Mouse (Mus musculus) lung, postnatal 4 days (tissue): ENCODE results near the gene Sesn3.
"Not testable (repeated sequence)": the region's sequence is repeated elsewhere in the genome, so short reads cannot be mapped to it uniquely, and the experiment has no call there.

Source experiments
- DNase-seq, 2 experiments: peaks; one replicate each; pipeline ENCODE4 v3.0.0; 2021

Gene Sesn3

GRCm38 (mm10) chr9:14274986-14275720 is at the start of gene Sesn3:
Gene Sesn3 (plus strand): TSS chr9:14275067.
- DNase-seq, result peak; percentile 84 to 88

GRCm38 (mm10) chr9:14227086-14227485 is 47.8 kb upstream of the Sesn3 start:
- DNase-seq, result not testable (repeated sequence)

DNA sequence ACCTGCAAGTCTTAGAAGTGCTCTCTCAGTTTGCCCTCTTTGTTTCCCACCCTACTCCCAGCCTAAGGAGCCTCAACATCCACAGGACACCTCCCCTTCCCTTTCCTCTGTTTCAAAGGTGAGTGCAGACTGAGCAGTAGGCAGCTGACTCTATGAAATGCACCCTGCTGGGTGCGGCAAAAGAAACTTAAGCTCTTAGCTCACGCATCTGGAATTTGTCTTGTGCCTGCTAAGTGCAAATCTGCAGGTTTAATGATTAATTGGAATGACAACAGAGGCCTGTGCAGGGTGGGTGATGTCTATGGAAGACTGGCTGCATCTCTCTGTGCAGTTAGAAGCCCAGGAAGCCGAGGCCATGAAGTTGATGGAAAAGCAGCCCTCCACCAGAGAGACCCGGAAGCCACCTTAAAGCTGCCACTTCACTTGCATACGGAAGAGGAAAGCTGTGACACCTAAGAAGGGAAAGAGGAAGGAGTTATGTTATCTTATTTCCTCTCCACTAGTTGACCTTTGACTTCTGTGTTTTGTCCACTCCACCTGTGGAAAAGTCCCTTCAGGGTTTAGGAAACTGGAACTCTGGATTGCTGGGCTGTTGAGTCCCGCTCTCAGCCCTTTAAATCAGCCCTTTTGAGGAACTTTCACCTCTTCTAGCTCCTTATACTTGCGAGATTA is 41.0 kb upstream of the Sesn3 start:
- DNase-seq, result peak; percentile 16 to 42

DNA sequence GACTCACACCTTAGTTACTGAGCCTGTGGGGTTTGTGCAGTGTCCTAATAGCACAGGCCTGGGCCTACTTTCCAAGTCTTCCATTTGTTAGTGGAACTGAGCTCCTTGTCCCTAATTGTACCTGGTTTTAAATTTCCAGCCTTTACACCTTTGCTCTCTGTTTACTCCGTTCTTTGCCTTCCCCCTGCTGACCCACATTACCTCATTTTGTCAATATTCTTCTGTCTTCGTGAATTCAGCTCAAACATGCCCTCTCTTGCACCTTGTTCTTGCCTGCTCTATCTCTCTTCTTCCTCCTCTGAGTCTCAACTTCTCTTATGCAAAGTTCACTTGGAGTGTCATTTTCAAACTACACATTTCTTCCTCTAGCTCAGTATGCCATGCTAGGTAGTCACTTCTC is 39.6 kb upstream of the Sesn3 start:
- DNase-seq, result no peak

- DNase-seq, result not testable (repeated sequence)
These were observed 33.9 kb upstream of the Sesn3 start for GRCm38 (mm10) chr9:14241003-14241402.

DNA sequence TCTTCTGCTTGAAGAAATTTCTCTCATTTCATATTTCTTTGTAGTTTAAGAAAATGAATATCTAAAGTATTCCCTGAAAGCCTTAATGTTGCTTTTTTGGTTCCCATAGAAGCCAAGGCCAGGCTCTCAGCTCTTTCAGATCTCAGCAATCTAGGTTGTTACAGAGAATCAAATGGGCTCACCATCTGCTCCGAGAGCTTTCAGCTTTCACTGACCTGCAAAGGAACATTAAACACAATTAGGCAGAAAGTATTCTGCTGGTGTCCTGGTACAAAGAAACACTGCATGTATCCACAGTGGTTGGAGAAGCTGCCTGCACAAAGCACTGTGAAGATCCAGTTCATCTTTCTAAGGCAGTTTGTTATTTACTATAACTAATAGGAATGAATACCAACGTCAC is 32.6 kb upstream of the Sesn3 start:
- DNase-seq, result no peak

GRCm38 (mm10) chr9:14244528-14244927 is 30.3 kb upstream of the Sesn3 start:
- DNase-seq, result peak in 1 of 2 experiments; percentile 31

DNA sequence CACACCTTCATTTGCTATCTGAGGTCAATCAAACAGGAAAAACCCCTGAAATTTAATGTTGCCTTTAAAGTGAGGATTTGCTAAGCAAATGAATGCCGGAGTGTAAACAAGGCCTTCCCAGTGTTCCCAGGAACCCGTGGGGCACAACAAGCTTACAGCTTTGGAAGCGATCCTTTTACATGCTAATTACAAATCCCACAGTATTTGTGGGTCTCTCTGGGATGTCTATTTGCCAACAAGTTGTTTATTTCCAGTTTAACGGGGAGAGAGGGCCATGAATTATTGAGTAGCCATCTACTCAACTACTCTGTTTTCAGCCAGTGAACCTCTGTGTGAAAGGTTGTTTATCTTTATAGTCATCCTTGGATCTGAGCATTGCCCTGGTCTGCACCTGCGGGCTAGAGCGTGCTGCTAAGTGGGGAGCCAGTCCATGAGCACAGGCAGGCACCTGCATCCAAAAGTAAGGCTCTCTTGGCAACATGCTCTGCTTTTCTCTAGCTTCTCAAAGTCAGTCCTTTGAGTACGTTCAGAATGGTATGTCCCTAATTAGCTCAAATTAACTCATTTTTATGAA is 29.8 kb upstream of the Sesn3 start:
- no peak for DNase-seq

- DNase-seq, result peak; percentile 65 to 74
These were observed 28.7 kb upstream of the Sesn3 start for GRCm38 (mm10) chr9:14246016-14246799.

- no peak for DNase-seq
These were observed 27.2 kb upstream of the Sesn3 start for GRCm38 (mm10) chr9:14247480-14248208.

- no peak for DNase-seq
These were observed 26.7 kb upstream of the Sesn3 start for GRCm38 (mm10) chr9:14248209-14248596.

DNA sequence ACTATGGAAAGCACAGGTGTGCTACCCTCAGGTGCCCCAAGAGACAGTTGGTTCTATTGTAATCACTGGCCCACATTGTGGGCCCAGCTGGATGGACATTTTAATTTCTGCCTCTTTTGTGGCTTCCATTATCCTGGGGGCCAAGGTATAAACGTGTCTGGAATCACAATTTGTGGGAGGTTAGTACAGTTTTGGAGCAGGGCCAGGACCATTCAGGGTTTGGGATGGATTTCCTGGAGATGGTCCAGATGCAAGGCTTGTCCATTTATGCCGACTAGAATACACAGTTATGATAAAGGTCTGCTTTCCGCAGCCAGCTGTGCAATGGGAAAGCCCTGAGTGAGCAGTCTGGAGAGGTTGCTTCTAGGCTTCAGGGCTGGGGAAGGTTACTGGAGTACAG is 13.7 kb upstream of the Sesn3 start:
- DNase-seq, result no peak

GRCm38 (mm10) chr9:14262568-14262972 is 12.3 kb upstream of the Sesn3 start:
- DNase-seq, result no peak

GRCm38 (mm10) chr9:14266470-14266869 is 8.4 kb upstream of the Sesn3 start:
- DNase-seq, result no peak

- DNase-seq, result no peak
These were observed 6.3 kb upstream of the Sesn3 start for GRCm38 (mm10) chr9:14268578-14268977.

DNA sequence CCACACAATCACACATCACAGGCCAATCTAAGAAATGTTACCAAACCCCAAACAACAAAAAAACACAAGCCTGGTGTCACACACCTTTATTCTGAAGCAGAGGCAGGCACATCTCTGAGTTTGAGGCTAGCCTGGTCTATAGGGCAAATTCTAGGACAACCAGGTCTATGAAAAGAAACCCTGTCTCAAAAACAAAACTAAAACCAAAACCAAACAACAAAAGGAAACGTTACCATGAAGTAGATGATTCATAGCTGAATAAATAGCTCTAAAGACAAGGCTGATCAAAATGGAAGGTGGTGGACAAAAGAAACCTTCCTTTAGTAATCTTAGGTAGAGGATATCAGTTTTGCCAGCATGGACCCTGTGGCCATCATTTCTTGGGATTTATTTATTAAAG is 1.9 kb upstream of the Sesn3 start:
- no peak for DNase-seq

DNA sequence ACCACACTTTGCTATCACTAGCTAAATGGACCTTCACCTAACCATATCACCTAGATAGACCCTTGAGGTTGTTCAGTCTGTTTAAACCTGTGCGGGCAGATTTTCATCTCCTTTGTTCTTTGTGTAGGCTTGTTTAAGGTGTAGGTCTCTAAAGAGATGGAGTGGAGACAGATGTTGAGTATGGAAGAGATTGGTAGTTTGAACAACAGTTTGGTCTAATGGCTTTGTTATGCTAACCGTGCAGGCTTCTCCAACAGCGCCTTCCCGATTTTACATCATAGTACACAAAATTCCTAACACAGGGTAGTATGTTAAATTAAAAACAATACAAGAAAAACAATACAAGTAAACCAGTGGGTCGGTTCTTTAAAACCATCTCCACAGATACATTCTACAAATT is 281 bp upstream of the Sesn3 start:
- DNase-seq, result no peak

DNA sequence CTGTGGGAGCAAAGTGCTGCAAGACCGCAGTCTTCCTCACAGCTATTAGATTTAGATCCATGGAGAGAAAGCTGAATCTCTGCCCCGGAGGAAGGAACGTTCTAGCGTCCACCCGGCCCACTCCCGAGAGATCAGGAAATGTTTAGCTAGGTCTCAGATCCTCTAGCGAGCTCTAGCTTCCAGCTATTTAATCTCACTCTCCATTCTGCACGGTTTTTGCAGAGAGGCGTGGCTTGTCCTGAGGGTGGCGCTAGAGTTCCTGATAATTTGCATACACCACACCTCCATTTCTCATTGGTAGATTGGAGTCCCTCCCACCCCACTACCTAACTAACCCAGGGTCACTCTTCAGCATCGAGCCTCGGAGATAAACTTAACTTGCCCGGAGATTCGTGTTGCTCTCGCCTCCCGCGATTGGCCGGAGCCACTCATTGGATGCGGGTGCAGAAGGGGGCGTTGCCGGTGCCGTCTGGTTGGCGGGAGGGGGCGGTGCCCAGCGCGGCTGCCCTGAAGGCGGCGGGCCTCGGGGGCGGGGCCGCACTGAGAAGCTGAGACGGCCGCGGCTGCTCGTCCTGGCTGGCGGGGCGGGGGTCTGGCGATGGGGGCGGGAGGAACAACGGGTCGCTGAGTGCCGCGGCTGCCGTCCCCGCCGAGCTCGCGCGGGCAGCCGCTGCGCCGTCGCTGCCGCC is 1.1 kb downstream of the Sesn3 start:
- DNase-seq, result peak; percentile 98 to 99

DNA sequence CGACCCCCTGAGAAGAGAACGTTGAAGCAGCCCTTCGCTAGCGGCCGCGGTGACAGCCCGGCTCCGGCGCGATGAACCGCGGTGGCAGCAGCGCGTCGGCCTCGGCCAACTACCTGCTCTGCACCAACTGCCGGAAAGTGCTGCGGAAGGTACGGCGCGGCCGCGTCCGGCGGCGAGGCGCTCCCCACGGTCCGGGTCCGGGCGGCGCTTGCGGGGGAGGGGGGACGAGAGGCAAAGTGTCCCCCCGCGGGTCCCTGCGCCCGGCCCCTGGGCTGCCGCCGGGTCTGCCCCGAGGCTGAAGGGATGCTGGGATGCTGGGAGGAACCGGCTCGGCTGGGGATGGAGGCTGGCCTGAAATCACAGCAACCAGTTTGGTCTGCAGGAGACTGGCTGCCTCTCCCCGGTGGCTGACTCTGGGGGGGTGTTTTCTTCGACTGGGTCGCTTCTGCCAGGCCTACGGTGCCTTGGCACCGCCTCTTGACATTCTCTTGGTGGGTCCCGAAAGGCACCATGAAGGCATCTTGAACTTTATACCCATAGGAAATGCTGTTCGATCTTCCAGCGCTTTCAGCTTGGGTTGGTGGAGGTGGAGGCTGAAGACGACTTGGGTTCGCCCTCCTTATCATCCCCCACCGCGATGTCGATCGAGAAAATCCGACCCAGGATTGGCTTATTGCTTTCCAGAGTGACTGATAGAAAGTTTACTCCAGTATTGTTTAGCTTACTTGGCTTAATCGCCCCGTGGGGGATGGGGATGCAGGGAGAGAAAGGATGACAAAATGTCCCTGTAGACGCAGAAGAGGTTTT is 1.8 kb downstream of the Sesn3 start:
- DNase-seq, result no peak

DNA sequence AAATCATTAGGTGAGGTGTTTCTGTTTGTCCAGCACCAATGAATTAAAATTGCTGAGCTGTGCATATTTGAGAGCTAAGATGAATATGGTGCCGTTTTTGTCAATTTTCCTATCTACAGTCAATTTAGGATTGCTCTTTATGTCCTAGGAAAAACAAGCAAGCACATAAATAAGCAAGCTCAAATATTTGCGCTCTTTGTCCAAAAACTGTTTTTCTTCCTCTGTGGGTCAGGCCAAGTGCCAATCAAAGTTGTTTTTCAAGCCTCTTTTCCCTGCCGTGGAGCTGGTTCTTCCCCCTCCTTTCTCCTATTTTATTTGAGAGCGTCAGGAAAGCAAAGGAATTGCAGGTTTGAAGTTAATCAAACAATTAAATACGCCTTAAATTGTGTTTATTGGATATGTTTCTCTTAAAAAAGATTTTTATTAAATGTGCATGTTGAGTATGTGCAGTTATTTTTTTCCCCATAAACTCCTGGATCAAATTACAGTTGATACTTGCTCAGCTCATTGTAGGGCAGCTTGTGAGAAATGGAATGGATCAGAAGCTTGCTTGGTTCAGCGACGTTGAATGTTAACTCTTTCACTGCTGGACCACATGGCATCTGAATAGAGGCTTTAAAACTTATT is 2.6 kb downstream of the Sesn3 start:
- DNase-seq, result no peak

GRCm38 (mm10) chr9:14280696-14281095 is 5.8 kb downstream of the Sesn3 start:
- DNase-seq, result no peak
